Mouse (Mus musculus) midbrain, embryonic 13.5 days (tissue): ENCODE measurements around the gene Vamp2. TPM values are rescaled to one million over a fixed set of nuclear protein-coding genes. Genes with fewer than 3 reads are reported as not detected.

Source experiments
- ATAC-seq: fragments of 200-750 bp; cut with Nextera tagmentation; 2 replicates; pipeline ENCODE4 v1.8.0; 2017; ENCODE audit warnings: mild to moderate bottlenecking, moderate TSS enrichment, moderate library complexity
- H3K27ac ChIP-seq: fragments of 300-500 bp; sonication (generic); 2 replicates; pipeline ENCODE4 v1.5.1; 2015; ENCODE audit warnings: inconsistent platforms, mild to moderate bottlenecking, moderate library complexity
- H3K27me3 ChIP-seq: fragments of 300-500 bp; sonication (generic); 2 replicates; pipeline ENCODE4 v1.6.1; 2015; ENCODE audit warnings: mild to moderate bottlenecking, inconsistent platforms
- H3K36me3 ChIP-seq: fragments of 300-500 bp; sonication (generic); 2 replicates; pipeline ENCODE4 v1.6.1; 2015; ENCODE audit warnings: mild to moderate bottlenecking, inconsistent platforms
- H3K4me1 ChIP-seq: fragments of 300-500 bp; sonication (generic); replicated peaks from 2 replicates; pipeline ENCODE4 v1.6.1; 2015; ENCODE audit warnings: inconsistent platforms
- H3K4me2 ChIP-seq: fragments of 300-500 bp; sonication (generic); replicated peaks from 2 replicates; pipeline ENCODE4 v1.6.1; 2015; ENCODE audit warnings: moderate library complexity, mild to moderate bottlenecking, inconsistent platforms
- H3K4me3 ChIP-seq: fragments of 300-500 bp; sonication (generic); replicated peaks from 2 replicates; pipeline ENCODE4 v1.5.1; 2015; ENCODE audit warnings: mild to moderate bottlenecking, inconsistent platforms
- H3K9ac ChIP-seq: fragments of 300-500 bp; sonication (generic); replicated peaks from 2 replicates; pipeline ENCODE4 v1.6.1; 2015; ENCODE audit warnings: mild to moderate bottlenecking, inconsistent platforms
- H3K9me3 ChIP-seq: fragments of 300-500 bp; sonication (generic); 2 replicates; pipeline ENCODE4 v1.6.1; 2016; ENCODE audit warnings: mild to moderate bottlenecking, inconsistent platforms
- WGBS: fragments of 180-500 bp; shearing (Covaris S2); methylation state at CpG from one replicate; pipeline ENCODE4 v1.1.7; 2015; 5-methylcytosine and 5-hydroxymethylcytosine counted together
- polyA plus RNA-seq: library from polyadenylated mRNA; unstranded; fragments of >200 nt; fragmentation: Nextera tagmentation; extraction: Ambion mirVana; gene quantifications from 2 replicates; pipeline ENCODE4 v1.2.1, GENCODE M21; 2015

The Vamp2 gene
- polyA plus RNA-seq, 1 experiment from 2014 or later = 188 TPM

GRCm38 (mm10) chr11:69098039-69098761 lies 9.9 kb downstream of the Vamp2 start:
- 21% methylated on average over 8 of the region's 8 CpGs for WGBS
- Histone ChIP-seq H3K4me2 (peak overlapping the region; percentile 93), H3K9me3 (no peaks in the 10 kb centered on the region), H3K36me3 (peaks cover 26% of the 10 kb centered on the region), H3K9ac (peak overlapping the region; percentile 73; the same call in 1 of the 2 replicates), H3K27me3 (no peaks in the 10 kb centered on the region), H3K4me3 (peak overlapping the region; percentile 52), H3K4me1 (peaks cover 66% of the 10 kb centered on the region), H3K27ac (peak overlapping the region; percentile 81)
- ATAC-seq = no peak

GRCm38 (mm10) chr11:69098762-69099091 lies 10.4 kb downstream of the Vamp2 start:
- Histone ChIP-seq H3K27ac (peak overlapping the region; percentile 81), H3K9me3 (no peaks in the 10 kb centered on the region), H3K4me2 (peak overlapping the region; percentile 93), H3K36me3 (peaks cover 31% of the 10 kb centered on the region), H3K4me3 (peak overlapping the region; percentile 52), H3K27me3 (no peaks in the 10 kb centered on the region), H3K9ac (peak overlapping the region; percentile 73), H3K4me1 (peaks cover 66% of the 10 kb centered on the region)
- 0 out of 2 replicates have a peak, but pooled peaks have one; percentile 6 for ATAC-seq
- under 1% methylated on average over 19 of the region's 19 CpGs for WGBS

GRCm38 (mm10) chr11:69099177-69099914 lies 11.1 kb downstream of the Vamp2 start:
- Histone ChIP-seq H3K36me3 (peaks cover 38% of the 10 kb centered on the region), H3K4me2 (peak overlapping the region; percentile 93), H3K9me3 (no peaks in the 10 kb centered on the region), H3K27me3 (no peaks in the 10 kb centered on the region), H3K4me3 (peak overlapping the region; percentile 52), H3K9ac (peak overlapping the region; percentile 73), H3K4me1 (peaks cover 61% of the 10 kb centered on the region), H3K27ac (peak overlapping the region; percentile 81)
- WGBS = under 1% methylated on average over 22 of the region's 22 CpGs
- no peak for ATAC-seq

GRCm38 (mm10) chr11:69099915-69100345 lies 11.6 kb downstream of the Vamp2 start:
- no peaks in the 10 kb centered on the region for H3K27me3 ChIP-seq
- WGBS = under 1% methylated on average over 23 of the region's 23 CpGs
- H3K27ac ChIP-seq = peak overlapping the region; percentile 81
- peak overlapping the region; percentile 73 for H3K9ac ChIP-seq
- peaks cover 43% of the 10 kb centered on the region for H3K36me3 ChIP-seq
- peak; percentile 38 for ATAC-seq
- H3K9me3 ChIP-seq = no peaks in the 10 kb centered on the region
- peaks cover 58% of the 10 kb centered on the region for H3K4me1 ChIP-seq
- H3K4me2 ChIP-seq = peak overlapping the region; percentile 93
- H3K4me3 ChIP-seq = peak overlapping the region; percentile 52

DNA sequence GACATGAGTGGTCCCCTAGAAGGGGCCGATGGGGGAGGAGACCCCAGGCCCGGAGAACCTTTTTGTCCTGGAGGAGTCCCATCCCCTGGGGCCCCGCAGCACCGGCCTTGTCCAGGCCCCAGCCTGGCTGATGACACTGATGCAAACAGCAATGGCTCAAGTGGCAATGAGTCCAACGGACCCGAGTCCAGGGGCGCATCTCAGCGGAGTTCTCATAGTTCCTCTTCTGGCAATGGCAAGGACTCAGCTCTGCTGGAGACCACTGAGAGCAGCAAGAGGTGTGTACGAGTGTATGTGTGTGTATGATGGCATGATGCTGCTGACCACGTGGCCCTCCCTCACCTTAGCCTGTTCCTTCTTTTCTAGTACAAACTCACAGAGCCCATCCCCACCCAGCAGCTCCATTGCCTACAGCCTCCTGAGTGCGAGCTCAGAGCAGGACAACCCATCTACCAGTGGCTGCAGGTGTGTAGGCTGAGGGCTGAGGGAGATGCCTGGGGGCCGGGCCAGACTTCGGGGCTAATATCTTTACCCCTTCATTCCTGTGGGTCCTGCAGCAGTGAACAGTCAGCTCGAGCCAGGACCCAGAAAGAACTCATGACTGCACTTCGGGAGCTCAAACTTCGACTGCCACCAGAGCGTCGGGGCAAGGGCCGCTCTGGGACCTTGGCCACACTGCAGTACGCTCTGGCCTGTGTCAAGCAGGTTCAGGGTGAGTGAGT lies 12.5 kb downstream of the Vamp2 start:
- ATAC-seq = no peak
- WGBS = 92% methylated on average over 20 of the region's 20 CpGs

GRCm38 (mm10) chr11:69101604-69102402 lies 13.5 kb downstream of the Vamp2 start:
- ATAC-seq = no peak
- Histone ChIP-seq H3K9me3 (no peaks in the 10 kb centered on the region), H3K4me1 (peaks cover 42% of the 10 kb centered on the region), H3K9ac (no peak overlapping the region), H3K36me3 (peaks cover 61% of the 10 kb centered on the region), H3K4me3 (no peak overlapping the region), H3K27me3 (no peaks in the 10 kb centered on the region), H3K27ac (no peak overlapping the region), H3K4me2 (no peak overlapping the region)
- 90% methylated on average over 21 of the region's 21 CpGs for WGBS

More for the DNA sequence above, 12.5 kb downstream of the Vamp2 start:
- Histone ChIP-seq H3K9me3 (no peaks in the 10 kb centered on the region), H3K4me1 (peaks cover 51% of the 10 kb centered on the region), H3K27ac (peak overlapping the region; percentile 81; the same call in 1 of the 2 replicates), H3K9ac (peak overlapping the region; percentile 73), H3K4me3 (peak overlapping the region; percentile 52), H3K36me3 (peaks cover 52% of the 10 kb centered on the region), H3K4me2 (peak overlapping the region; percentile 93), H3K27me3 (no peaks in the 10 kb centered on the region)

DNA sequence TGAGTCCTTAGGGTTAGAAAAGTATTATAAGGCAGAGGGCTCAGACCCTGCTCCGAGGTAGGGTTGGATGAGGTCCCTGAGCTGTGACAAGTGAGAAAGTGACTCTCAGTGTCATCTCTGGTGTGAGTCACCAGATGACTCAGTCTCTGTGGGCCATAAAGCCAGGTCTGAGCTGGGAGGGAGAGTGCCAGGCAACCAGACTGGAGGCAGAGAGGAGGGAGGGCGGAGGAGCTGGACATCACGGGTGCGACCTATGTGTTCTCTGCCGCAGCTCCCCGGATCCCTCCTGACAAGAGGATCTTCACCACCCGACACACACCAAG lies 14.1 kb downstream of the Vamp2 start:
- Histone ChIP-seq H3K9me3 (no peaks in the 10 kb centered on the region), H3K27me3 (no peaks in the 10 kb centered on the region), H3K27ac (no peak overlapping the region), H3K9ac (no peak overlapping the region), H3K4me2 (no peak overlapping the region), H3K4me1 (peaks cover 37% of the 10 kb centered on the region), H3K4me3 (no peak overlapping the region), H3K36me3 (peaks cover 66% of the 10 kb centered on the region)
- 96% methylated on average over 7 of the region's 7 CpGs for WGBS
- ATAC-seq = no peak

- no peak for ATAC-seq
- WGBS = 94% methylated on average over 14 of the region's 14 CpGs
- no peak overlapping the region for H3K4me3 ChIP-seq
- peaks cover 29% of the 10 kb centered on the region for H3K4me1 ChIP-seq
- no peak overlapping the region; the same call in 1 of the 2 replicates for H3K9ac ChIP-seq
- no peak overlapping the region for H3K4me2 ChIP-seq
- H3K27ac ChIP-seq = no peak overlapping the region
- H3K36me3 ChIP-seq = peaks cover 74% of the 10 kb centered on the region
- no peaks in the 10 kb centered on the region for H3K9me3 ChIP-seq
- H3K27me3 ChIP-seq = no peaks in the 10 kb centered on the region
Measured at GRCm38 (mm10) chr11:69103121-69103520, 14.8 kb downstream of the Vamp2 start.

GRCm38 (mm10) chr11:69103531-69104435 lies 15.5 kb downstream of the Vamp2 start:
- Histone ChIP-seq H3K4me3 (no peak overlapping the region), H3K4me2 (no peak overlapping the region), H3K9me3 (no peaks in the 10 kb centered on the region), H3K27me3 (no peaks in the 10 kb centered on the region), H3K27ac (no peak overlapping the region), H3K36me3 (peaks cover 81% of the 10 kb centered on the region), H3K4me1 (peaks cover 22% of the 10 kb centered on the region), H3K9ac (no peak overlapping the region; the same call in 1 of the 2 replicates)
- no peak for ATAC-seq
- 93% methylated on average over 15 of the region's 15 CpGs for WGBS

DNA sequence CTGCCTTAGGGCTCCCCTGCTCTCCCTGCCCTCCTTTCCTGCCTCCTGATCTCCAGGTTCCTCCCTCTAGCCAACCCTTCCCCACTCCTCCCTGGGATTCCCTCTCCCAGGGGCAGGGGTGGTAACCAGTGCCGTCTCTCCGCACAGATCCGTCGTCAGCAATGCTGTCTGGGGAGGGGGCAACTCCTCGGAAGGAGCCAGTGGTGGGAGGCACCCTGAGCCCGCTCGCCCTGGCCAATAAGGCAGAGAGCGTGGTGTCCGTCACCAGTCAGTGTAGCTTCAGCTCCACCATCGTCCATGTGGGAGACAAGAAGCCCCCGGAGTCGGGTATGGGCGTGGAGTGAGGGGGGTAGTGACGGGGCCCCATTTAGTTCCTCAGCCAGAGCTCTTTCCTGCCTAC lies 16.2 kb downstream of the Vamp2 start:
- WGBS = 93% methylated on average over 14 of the region's 14 CpGs
- no peak for ATAC-seq
- Histone ChIP-seq H3K4me1 (peaks cover 15% of the 10 kb centered on the region), H3K4me3 (no peak overlapping the region), H3K9ac (no peak overlapping the region), H3K9me3 (no peaks in the 10 kb centered on the region), H3K36me3 (peaks cover 88% of the 10 kb centered on the region), H3K27ac (no peak overlapping the region), H3K4me2 (no peak overlapping the region), H3K27me3 (no peaks in the 10 kb centered on the region)

DNA sequence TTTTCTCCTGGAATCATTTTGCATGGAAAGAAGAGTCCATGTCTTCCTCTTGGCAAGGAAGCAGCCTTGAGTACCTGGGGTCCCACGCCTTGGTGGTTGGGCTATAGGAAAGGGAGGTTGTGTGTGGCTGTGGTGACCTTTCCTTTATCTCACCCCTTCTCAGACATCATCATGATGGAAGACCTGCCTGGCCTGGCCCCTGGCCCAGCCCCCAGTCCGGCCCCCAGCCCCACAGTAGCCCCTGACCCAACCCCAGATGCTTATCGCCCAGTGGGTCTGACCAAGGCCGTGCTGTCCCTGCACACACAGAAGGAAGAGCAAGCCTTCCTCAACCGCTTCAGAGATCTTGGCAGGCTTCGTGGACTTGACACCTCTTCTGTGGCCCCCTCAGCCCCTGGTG lies 16.9 kb downstream of the Vamp2 start:
- H3K36me3 ChIP-seq = peaks cover 90% of the 10 kb centered on the region
- H3K27me3 ChIP-seq = no peaks in the 10 kb centered on the region
- 93% methylated on average over 6 of the region's 6 CpGs for WGBS
- no peaks in the 10 kb centered on the region for H3K9me3 ChIP-seq
- no peak overlapping the region for H3K27ac ChIP-seq
- H3K9ac ChIP-seq = no peak overlapping the region
- H3K4me1 ChIP-seq = peaks cover 8% of the 10 kb centered on the region
- no peak overlapping the region for H3K4me3 ChIP-seq
- no peak for ATAC-seq
- H3K4me2 ChIP-seq = no peak overlapping the region
